In the genomic region with DNA sequence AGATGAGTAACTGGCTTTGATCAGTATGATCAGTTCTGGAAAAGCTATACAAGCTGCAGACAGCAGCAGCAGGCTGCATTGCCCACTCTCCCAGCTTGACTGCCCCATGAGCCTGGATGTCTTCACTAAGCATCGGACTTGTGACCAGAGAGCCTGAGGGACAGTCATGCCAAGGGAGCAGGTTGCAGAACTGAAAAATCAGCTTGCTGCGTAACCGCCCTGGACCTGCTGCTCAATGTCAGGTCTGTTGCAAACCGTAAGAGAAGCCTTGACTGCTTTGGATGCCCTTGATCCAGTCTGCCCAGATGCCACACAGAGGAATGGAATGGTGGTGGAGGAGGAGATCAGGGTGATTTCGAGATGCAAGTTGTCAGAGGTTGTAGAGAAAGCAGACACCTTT, we compare ENCODE assay signal across 14 mouse cellular contexts.
"Had no signal": no experiment of that assay in that cellular context is flagged by ENCODE, and none has a peak within 500 bp of the region (broad histone marks: within the 10 kb centered on the region; RNA-seq: fewer than 3 reads in every experiment).

No protein-coding gene starts in this region.

- H3K27ac ChIP-seq: kidney, postnatal 0 days; limb, embryonic 12.5 days; midbrain, embryonic 10.5 days; neural tube, embryonic 12.5 days; stomach, postnatal 0 days had no signal

- H3K9ac ChIP-seq: limb, embryonic 12.5 days; lung, embryonic 14.5 days; neural tube, embryonic 12.5 days had no signal

- H3K9me3 ChIP-seq: limb, embryonic 12.5 days; midbrain, embryonic 10.5 days; neural tube, embryonic 12.5 days had no signal

- H3K4me2 ChIP-seq: limb, embryonic 12.5 days; liver, embryonic 11.5 days; lung, embryonic 14.5 days; neural tube, embryonic 12.5 days had no signal

- H3K4me3 ChIP-seq: limb, embryonic 12.5 days; midbrain, embryonic 10.5 days; myocyte; neural tube, embryonic 12.5 days had no signal

- DNase-seq: kidney, postnatal 36 days; layer of hippocampus, adult 9-11 months; layer of hippocampus, postnatal 36 days; lung, embryonic 14.5 days; lung, postnatal 10 days; lung, postnatal 4 days; midbrain, embryonic 14.5 days had no signal

- H3K27me3 ChIP-seq: limb, embryonic 12.5 days; neural tube, embryonic 12.5 days had no signal
